Mouse (Mus musculus) cerebellum, postnatal 4 days (tissue): ENCODE measurements around the gene Dennd2a.
A peak's percentile ranks its signal among the peaks of the same experiment; 100 is the strongest.

Source experiments
- DNase-seq, 2 experiments: peaks; one replicate each; pipeline ENCODE4 v3.0.0; 2022; ENCODE audit warnings: low spot score in 2 of 2, mixed read lengths in 1 of 2

Dennd2a gene

DNA sequence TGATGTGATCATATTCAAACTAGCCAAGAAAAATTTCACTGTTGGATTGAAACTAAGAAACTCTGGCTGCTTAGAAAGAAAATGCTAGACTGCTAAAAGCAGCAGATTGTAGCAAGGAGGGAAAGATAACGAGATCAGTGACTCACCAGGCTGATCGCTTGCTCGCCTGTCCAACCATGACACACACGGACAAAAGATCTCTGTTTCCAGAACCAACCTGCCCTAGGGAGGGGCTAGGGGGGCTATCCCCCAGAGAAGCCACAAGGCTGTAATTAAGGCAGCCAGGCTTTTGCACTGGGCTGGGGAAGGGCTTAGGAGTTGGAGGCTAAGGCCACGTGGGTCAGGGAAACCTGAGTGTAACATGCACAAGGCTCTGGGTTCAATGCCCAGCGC is 41.9 kb downstream of the Dennd2a start:
- DNase-seq = no peak

- peak in 1 of 2 experiments; percentile 31 for DNase-seq
Measured at GRCm38 (mm10) chr6:39515040-39515738, 42.5 kb downstream of the Dennd2a start.

- DNase-seq = no peak
Measured at GRCm38 (mm10) chr6:39503476-39503875, 54.2 kb downstream of the Dennd2a start.

GRCm38 (mm10) chr6:39497165-39497564 is 60.5 kb downstream of the Dennd2a start:
- DNase-seq = no peak

DNA sequence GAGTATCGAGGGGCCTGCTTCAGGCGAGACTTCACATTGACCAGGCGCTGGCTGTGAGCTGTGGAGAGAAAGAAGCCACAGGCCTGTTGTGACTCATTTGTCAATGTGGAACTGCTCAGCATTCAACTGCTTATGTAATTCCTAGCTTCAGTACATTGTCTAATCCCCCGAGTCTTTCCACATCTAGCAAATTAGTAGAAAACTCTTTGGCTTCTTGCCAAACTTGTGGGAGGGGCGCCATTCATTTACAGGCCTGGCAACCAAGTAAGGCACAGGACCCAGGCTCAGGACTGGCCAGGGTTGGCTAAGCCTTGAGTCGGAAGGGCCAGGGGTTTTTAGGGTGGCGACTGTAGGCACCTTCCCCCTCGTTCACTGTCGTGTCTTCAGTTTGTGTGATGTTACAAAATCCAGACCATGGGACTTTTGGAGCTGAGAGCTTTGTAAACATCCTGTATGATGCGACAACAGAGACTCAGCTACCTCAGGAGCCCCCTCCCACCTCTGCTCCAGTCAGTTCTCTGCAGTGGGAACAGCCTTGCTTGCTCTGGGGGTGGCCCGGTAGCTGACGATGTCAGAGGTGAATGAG is 64.4 kb downstream of the Dennd2a start:
- DNase-seq = no peak

DNA sequence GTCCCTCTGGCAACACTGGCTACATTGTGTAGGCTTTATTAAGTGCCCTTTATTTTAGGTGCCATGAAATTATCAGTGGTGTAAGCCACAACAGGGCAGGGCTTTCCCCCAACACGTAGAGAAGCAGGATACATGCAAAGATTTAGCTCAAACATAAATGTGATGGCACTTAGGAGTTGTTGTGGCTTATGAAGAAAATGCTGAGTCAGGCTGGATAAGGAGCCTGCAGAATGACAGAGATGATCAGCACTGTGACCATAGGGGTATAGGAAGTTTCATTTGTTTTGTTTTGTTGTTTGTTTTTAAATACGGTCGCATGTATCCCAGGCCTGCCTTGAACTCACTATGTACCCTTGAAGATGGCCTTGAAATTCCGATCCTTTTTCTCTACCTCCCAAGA is 65.5 kb downstream of the Dennd2a start:
- DNase-seq = no peak

- no peak for DNase-seq
Measured at GRCm38 (mm10) chr6:39491203-39491602, 66.5 kb downstream of the Dennd2a start.

DNA sequence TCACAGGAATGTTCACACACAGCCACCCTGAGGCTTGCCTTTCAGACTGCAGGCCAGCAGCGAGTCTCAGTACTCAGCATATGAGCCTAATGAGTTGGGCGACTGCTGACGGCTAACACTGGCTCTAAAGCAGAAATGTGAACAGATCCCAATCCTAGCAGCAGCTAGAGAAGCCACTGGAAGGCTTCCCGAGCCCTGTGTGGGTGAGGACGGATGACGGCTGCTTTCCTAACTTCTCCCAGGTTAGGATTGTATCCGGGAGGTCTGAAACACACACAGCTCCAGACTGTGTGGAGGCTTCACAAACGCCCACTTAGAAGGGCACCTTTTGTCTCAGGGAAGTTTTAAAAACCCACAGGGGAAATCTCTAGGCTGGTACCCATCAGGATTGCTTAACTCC is 69.4 kb downstream of the Dennd2a start:
- no peak for DNase-seq

GRCm38 (mm10) chr6:39483656-39484055 is 74.0 kb downstream of the Dennd2a start:
- DNase-seq = no peak

DNA sequence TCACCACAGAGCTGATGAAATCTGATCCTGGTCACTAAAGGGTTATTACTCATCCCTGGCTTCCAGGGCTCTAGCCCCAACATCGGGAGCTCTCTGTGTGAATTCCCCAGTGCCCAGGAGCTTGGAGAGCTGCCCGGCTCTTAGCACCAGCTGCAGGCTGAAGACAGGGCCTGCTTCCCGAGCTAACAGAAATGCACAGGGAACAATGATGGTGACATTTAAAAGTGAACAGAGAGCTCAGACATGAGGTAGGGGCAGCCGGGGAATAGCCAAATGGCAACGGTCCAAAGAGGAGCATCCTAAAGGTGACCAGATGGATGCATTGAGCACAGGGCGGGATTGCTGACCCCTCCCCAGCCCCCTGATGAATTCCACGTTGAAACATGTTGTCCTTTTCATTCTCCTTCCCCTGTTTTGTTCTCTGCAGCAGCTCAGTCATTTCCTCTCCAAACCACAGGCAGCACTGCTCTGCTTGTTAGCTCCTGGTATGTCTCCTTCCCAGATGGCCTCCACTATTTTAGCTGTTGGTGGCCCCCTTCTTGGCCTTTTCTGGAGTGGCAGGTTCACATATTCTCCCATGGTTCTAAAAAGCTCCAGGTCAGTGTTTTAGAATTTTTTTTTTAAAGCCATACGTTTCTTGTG is 79.0 kb downstream of the Dennd2a start:
- peak in 1 of 2 experiments; percentile 77 for DNase-seq

DNA sequence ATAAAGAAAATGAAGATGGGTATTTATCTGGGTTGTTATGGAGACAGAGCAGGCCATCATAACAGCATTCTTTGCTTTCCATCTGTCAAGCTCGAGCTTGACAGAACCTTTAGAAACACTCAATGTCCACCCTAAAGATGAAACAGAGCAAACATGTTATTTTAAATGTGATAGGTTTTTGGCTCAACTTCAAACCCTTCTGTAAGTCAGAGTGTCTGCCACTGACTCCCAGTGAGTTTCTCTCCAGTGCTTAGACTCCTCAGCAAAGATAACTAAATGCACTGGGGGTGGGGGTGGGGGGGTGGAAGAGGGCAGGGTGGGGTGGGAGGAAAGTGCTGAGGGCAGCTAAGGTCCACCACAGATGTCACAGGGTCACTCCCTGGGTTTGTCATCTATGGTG is 81.0 kb downstream of the Dennd2a start:
- no peak for DNase-seq

DNA sequence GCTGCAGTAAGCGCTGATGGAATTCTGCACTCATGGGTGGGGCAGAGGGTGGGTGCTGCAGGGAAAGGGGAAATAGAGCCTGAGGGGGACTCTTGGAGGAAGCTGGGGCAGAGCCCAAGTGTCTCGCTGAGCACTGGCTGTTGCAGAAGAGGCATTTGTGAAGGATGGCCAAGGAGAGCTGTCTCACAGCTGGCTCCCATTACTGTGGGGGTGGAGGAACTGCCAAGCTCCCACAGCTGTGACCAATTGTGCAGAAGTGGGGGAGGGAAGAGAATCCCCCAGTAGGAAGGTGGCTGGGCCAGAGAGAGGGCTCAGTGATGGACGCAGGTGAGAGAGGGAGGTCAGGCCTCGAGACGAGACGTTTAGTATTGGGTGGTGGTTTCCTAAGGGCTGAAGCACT is 83.2 kb downstream of the Dennd2a start:
- DNase-seq = no peak

- DNase-seq = no peak
Measured at GRCm38 (mm10) chr6:39472837-39473236, 84.8 kb downstream of the Dennd2a start.

DNA sequence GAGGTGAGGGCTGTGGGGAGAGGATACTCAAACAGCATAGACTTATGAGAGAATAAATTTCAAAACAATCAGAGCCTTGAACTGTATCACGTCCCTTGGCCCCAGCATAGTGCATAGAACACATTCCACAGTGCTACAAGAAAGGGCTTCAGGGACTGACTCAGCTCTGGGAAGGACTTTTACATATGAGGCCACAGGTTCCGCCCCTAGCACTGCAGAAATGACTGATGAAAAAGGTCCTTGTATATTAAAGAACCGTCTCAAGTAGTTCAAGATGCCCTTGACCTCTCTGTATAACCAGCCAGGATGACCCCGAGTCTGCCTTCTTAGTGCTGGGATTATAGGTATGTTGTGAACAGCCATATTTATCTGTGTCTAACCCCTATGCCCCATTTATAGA is 85.4 kb downstream of the Dennd2a start:
- DNase-seq = no peak

DNA sequence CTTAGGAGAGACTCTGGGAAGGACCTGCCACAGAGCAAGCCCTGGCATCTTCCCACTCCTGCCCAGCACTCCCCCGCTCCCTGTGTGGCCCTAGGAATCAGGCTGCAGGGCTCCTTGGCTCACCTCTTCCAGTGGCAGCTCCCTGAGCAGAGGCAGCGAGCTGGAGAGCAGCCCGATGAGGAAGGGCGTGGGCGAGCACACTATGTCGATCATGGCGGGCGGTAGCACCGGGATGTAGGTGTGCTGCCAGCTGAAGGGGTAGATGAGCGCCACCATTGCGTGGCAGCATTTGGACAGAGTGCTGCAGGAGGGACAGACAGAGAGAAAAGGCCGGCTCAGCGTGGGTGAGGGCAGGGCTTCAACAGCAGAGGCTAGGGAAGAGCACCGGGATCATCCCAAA is 87.6 kb downstream of the Dennd2a start:
- no peak for DNase-seq

- DNase-seq = no peak
Measured at GRCm38 (mm10) chr6:39469427-39469826, 88.2 kb downstream of the Dennd2a start.

- peak; percentile 59 to 79 for DNase-seq
Measured at GRCm38 (mm10) chr6:39462621-39463538, 94.8 kb downstream of the Dennd2a start.

GRCm38 (mm10) chr6:39460040-39460439 is 97.6 kb downstream of the Dennd2a start:
- DNase-seq = peak in 1 of 2 experiments; percentile 20

GRCm38 (mm10) chr6:39455339-39456160 is 102.1 kb downstream of the Dennd2a start:
- no peak for DNase-seq

- no peak for DNase-seq
Measured at GRCm38 (mm10) chr6:39454616-39455015, 103.1 kb downstream of the Dennd2a start.

GRCm38 (mm10) chr6:39453564-39453963 is 104.1 kb downstream of the Dennd2a start:
- DNase-seq = no peak
